Mouse (Mus musculus) adrenal gland, adult 8-10 months (tissue): ENCODE measurements around the gene Rnls. TPM values are rescaled to one million over a fixed set of nuclear protein-coding genes. Genes with fewer than 3 reads are reported as not detected.

ENCODE experiments used
- DNase-seq: peaks from one replicate; pipeline ENCODE4 v3.0.0; 2022
- microRNA-seq, 2 experiments: library from miRNA; unstranded; fragments of <30 nt; microRNA quantifications; one replicate each; pipeline ENCODE4 v1.2.0; 2022
- total RNA-seq, 4 experiments: library from RNA; stranded (reverse); gene quantifications; 2 replicates each; pipeline ENCODE4 v1.2.4; 2022

Gene Rnls
- total RNA-seq, 4 experiments from 2014 or later, result 2.6 to 4.2 (median 3.5) TPM

- DNase-seq, result no peak
Observed at GRCm38 (mm10) chr19:33102008-33102782, 289.9 kb downstream of the Rnls start.

DNA sequence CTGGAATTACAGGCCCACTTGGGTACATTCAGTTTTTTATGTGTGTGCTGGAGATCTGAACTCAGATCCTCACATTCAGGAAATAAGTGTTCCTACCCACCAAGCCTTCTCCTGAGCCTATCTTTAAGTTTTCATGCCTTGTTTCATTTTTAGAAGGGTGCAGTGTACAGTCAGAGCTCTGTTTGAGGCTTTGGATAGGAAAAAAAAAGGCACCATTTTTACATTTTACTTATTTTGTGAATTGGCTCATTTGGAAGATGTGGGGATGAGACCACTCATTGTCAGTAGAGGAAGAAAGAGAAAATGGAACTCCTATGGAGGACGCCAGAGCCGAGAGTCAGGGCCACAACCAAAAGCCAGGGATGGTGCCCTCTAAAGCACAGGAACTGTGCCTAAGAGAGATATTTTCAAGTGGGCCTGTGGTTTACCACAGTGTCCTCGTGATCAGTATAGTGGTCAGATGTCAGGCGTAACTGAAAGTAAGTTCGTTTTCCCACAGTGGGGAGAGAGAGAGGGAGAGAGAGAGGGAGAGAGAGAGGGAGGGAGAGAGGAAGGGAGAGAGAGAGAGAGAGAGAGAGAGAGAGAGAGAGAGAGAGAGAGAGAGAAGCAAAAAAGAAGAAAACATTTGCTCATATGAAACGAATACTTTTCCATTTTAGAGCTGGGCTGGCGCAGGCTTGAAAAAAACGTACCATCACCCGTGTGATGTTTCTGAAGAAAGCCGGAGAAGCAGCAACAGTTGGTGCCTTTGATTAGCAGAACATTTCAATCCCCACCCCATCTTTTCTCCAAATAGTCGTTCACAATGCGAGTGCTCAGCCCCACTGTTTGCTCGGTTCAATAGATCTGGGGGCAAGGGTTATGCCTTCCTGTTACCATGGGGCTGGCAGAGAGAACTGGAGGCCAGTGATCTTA, 290.7 kb downstream of the Rnls start:
- no peak for DNase-seq

DNA sequence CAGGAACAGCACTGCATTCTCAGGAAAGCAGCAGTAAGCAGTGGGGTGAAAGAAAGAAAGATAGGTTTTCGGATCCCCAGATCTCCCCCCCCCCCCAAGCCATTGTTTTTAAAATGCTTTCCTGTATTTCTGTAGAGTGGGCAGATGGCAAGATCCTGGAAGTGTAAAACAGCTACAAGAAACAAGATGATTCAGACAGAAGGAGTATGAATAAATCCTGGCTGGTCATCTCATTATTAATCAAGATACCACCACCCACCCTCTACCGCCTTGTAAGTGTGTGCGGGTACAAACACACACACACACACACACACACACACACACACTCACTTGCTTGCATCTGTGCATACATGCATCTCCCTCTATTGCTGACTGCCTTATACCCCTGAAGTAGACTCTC, 291.5 kb downstream of the Rnls start:
- DNase-seq, result no peak

GRCm38 (mm10) chr19:33100031-33100430, 292.1 kb downstream of the Rnls start:
- no peak for DNase-seq

DNA sequence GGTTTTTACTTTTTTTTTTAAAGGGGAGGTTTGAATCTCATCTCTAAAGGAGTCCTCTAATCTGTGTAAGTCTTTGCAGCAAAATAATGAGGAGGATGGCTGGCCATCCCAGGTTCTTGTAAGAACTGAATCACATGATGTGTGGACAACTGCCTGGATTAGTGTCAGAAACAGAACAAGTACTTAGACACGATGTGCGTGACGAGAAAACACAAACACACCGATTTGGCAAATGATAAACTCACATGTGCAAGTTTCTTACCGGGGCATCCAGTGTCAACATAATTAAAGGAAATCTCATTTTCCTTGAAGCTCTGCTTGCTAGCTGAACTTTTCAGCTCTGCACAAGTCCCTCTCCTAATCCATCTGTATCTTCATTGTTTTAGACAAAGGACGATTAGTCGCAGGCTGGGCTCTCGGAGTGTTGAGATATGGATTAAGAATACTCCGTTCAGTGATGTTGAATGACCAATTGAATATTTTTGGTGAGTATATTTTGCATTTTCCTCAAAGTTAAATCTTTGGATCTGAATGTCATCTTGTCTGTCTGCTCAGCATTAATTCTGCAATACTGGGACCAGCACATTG, 292.8 kb downstream of the Rnls start:
- DNase-seq, result no peak

DNA sequence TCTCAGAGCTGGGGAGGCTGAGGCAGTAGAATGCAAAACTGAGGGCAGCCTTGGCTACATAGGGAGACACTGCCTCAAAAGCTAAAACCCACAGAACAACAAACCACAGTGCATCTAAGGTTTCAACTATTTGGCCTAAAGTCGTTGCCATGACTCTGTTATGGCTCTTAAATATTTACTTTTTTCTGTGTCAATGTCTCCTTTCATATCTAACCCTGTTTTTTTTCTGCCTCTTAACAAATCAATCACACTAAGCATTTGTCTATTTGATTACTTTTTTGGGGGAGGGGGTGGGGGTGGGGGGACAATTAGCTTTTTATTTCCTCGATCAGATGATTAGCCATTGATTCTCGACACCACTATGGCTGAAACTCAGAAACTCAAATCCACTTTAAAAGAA, 294.4 kb downstream of the Rnls start:
- DNase-seq, result no peak

DNA sequence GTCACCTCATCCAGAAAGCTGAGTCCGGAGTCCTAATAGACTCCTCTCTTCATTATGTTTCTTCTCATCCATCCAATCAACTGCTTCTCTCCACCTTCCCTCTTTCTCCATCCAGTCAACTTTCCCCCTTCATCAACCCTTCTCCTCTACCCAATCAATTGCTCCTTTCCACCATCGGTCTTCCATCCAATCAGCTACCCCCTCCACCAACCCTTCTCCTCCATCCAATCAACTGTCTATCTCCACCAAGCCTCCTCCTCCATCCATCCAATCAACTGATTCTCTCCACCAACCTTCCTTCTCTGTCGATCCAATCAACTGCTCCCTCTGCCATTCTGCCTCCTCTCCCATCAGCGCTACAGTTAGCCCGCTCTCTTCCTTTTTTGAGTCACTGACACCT, 295.5 kb downstream of the Rnls start:
- no peak for DNase-seq

DNA sequence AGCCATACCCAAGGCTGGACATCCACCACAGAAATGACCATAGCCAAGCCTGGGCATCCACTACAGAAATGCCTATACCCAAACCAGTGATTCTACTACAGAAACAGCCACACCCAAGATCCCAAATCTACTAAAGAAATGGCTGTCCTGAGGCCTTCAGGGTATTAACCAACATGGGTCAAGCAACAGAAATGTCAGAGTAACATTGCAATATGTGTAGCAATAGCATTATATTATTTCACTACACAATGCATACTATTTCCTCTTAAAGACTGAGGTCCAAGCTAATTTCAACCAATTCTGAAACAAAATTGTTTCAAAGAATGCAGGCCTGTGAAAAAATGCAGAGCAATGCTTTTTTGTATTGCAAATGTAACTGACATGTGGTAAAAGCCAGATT, 299.5 kb downstream of the Rnls start:
- no peak for DNase-seq

- DNase-seq, result no peak
Observed at GRCm38 (mm10) chr19:33091324-33091723, 300.8 kb downstream of the Rnls start.

- no peak for DNase-seq
Observed at GRCm38 (mm10) chr19:33088868-33089267, 303.2 kb downstream of the Rnls start.

DNA sequence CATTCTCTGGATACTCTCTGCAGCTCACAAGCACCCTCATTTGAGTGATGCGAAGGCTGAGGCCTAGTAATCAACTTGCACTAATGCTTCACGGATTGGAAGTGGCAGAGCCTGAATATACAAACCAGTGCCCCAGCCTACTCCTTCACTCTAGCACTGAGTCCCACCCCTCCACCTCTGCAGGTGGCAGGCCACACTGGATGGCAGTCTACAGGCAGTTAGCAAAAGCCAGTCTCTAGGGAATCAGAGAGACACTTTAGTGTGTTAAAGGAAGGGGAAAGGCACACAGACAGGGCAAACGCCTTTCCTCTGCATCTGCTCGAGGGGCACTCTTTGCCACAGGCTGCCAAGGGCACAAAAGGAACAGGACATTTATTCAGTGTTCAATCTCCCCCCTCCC, 304.1 kb downstream of the Rnls start:
- no peak for DNase-seq

Small RNAs within 50 kb of the gene (microRNA-seq; reads per million reads assigned to microRNA genes)
- 0.35 to 1.8 reads per million in 2 experiments for gene Mir3970

Other genes starting within 250 kb of the Rnls start
- gene Lipo4, start 125.5 kb upstream of the Rnls start, total RNA-seq, result under 1 TPM; 0.22 to 0.28 (median 0.27) TPM
- gene Gm8978, start 233.0 kb upstream of the Rnls start, total RNA-seq, result not detected